Mouse (Mus musculus): ENCODE data around the gene Cd209b. TPM values are rescaled to one million over a fixed set of nuclear protein-coding genes. Genes with fewer than 3 reads are reported as not detected.

Cd209b gene
- total RNA-seq (2023), result not detected in 2 replicates

GRCm38 (mm10) chr8:3926744-3927143 is at the start of gene Cd209b:
TSS of gene Cd209b (minus strand) at chr8:3926844.

GRCm38 (mm10) chr8:3954646-3955045 is 28.0 kb upstream of the Cd209b start, which contains the start of gene Cd209c:
TSS of gene Cd209c (minus strand) at chr8:3954746.

GRCm38 (mm10) chr8:3878455-3878854 is 48.2 kb downstream of the Cd209b start, which contains the start of gene Cd209d:
TSS of gene Cd209d (minus strand) at chr8:3878555.

Other genes starting within 250 kb of the Cd209b start
- gene Fcer2a, start 232.7 kb downstream of the Cd209b start, total RNA-seq (2023), result 0.18 and 0.35 TPM in 2 replicates
- gene Clec4g, start 206.2 kb downstream of the Cd209b start, total RNA-seq (2023), result not detected in 2 replicates
- 2.9 and 4.1 TPM in 2 replicates for gene Cd209a, start 177.9 kb downstream of the Cd209b start, total RNA-seq (2023)
- not detected in 2 replicates for gene Cd209e, start 72.5 kb downstream of the Cd209b start, total RNA-seq (2023)
- gene Cd209d, start 48.3 kb downstream of the Cd209b start, total RNA-seq (2023), result not detected in 2 replicates
- gene Cd209c, start 27.9 kb upstream of the Cd209b start, total RNA-seq (2023), result 1.1 TPM in 1 of 2 replicates, not detected in the other
- not detected in 2 replicates for gene Cd209f, start 179.0 kb upstream of the Cd209b start, total RNA-seq (2023)
- not detected in 2 replicates for gene Cd209g, start 207.3 kb upstream of the Cd209b start, total RNA-seq (2023)
- gene Evi5l, start 239.7 kb upstream of the Cd209b start, total RNA-seq (2023), result 12.1 and 13.4 TPM in 2 replicates